Mouse (Mus musculus): ENCODE measurements at regions not wholly inside any gene's neighbourhood (a gene's known extent, or its start where the extent isn't known, plus 50 kb on each side); places are given as distances from the start of the nearest gene placed in this dataset.

- TF ChIP-seq CTCF (IDR thresholded peaks at IDR 0.05; ENCODE audit: low read depth) (no peak), EP300 (IDR thresholded peaks at IDR 0.05; ENCODE audit: low read depth) (no peak)
Measured at GRCm38 (mm10) chr11:117579720-117580119, 74.4 kb upstream of the Tnrc6c start.

Data from liver, embryonic 14.5 days (tissue).